Mouse (Mus musculus): Measurements from ENCODE around the gene Fam171a2. TPM values are rescaled to one million over a fixed set of nuclear protein-coding genes. Genes with fewer than 3 reads are reported as not detected.

The Fam171a2 gene
- polyA plus RNA-seq, 1 experiment from 2014 or later, result 8.8 TPM

GRCm38 (mm10) chr11:102467041-102467631 lies 19.7 kb upstream of the Fam171a2 start:
- H3K4me2 ChIP-seq (ENCODE audit: low read depth, low read length), result peak overlapping the region; percentile 70
- H3K4me1 ChIP-seq (ENCODE audit: control insufficient read depth, insufficient read depth, low read length), result peaks cover 4% of the 10 kb centered on the region
- peak; percentile 82 for ATAC-seq (replicated peaks; ENCODE audit: insufficient number of reproducible peaks, low FRiP score, low TSS enrichment, low read depth)
- H3K9me3 ChIP-seq (replicated peaks; ENCODE audit: control insufficient read depth, low read length), result no peaks in the 10 kb centered on the region
- H3K27me3 ChIP-seq (ENCODE audit: control insufficient read depth, insufficient read depth, low read length), result no peaks in the 10 kb centered on the region
- DNase-seq (ENCODE audit: low spot score), result peak; percentile 94
- 1% methylated on average over 36 of the region's 37 CpGs for WGBS
- peak overlapping the region; percentile 29 for H3K4me3 ChIP-seq (ENCODE audit: low read depth, low read length)
- H3K36me3 ChIP-seq (replicated peaks; ENCODE audit: control insufficient read depth, insufficient read depth, low read depth, low read length), result no peaks in the 10 kb centered on the region
- peak overlapping the region; percentile 50 for H3K9ac ChIP-seq (replicated peaks; ENCODE audit: low read length)
- H3K27ac ChIP-seq (replicated peaks; ENCODE audit: low read depth, low read length), result no peak overlapping the region; the same call in 1 of the 2 replicates

- H3K27ac ChIP-seq (replicated peaks; ENCODE audit: low read depth, low read length), result no peak overlapping the region
- peak; percentile 58 for DNase-seq (ENCODE audit: low spot score)
These were observed 18.4 kb upstream of the Fam171a2 start for GRCm38 (mm10) chr11:102465713-102466436.

DNA sequence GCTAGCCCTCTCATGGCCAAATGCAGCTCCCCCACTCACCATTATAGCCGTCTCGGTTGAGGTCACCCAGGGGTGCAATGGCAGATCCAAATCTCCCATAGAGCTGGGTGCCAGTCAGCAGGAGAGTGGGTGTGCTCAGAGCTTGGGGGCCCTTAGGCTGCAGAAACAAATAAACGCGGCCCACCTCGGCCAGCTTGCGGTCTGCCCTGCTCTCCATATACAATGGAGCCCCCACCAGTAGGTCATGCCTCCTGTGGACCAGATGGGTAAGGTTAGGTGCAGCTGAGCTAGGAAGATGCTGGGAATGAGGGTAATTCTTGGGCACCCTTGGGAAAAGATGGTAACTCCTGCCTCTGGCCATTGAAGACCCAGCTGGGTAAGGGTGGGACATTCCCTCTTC lies 17.4 kb upstream of the Fam171a2 start:
- Histone ChIP-seq H3K9me3 (replicated peaks; ENCODE audit: control insufficient read depth, low read length) (no peaks in the 10 kb centered on the region), H3K27me3 (ENCODE audit: control insufficient read depth, insufficient read depth, low read length) (no peaks in the 10 kb centered on the region), H3K4me3 (ENCODE audit: low read depth, low read length) (no peak overlapping the region), H3K36me3 (replicated peaks; ENCODE audit: control insufficient read depth, insufficient read depth, low read depth, low read length) (no peaks in the 10 kb centered on the region), H3K4me2 (ENCODE audit: low read depth, low read length) (no peak overlapping the region), H3K27ac (replicated peaks; ENCODE audit: low read depth, low read length) (no peak overlapping the region), H3K9ac (replicated peaks; ENCODE audit: low read length) (no peak overlapping the region), H3K4me1 (ENCODE audit: control insufficient read depth, insufficient read depth, low read length) (peaks cover 4% of the 10 kb centered on the region)
- no peak for DNase-seq (ENCODE audit: low spot score)
- 96% methylated on average over 6 of the region's 6 CpGs for WGBS
- ATAC-seq (replicated peaks; ENCODE audit: insufficient number of reproducible peaks, low FRiP score, low TSS enrichment, low read depth), result no peak

More at GRCm38 (mm10) chr11:102465713-102466436, 18.4 kb upstream of the Fam171a2 start:
- Histone ChIP-seq H3K4me2 (ENCODE audit: low read depth, low read length) (0 out of 2 replicates have a peak overlapping the region, but pooled peaks have one; percentile 2), H3K9ac (replicated peaks; ENCODE audit: low read length) (no peak overlapping the region), H3K4me1 (ENCODE audit: control insufficient read depth, insufficient read depth, low read length) (peaks cover 4% of the 10 kb centered on the region), H3K4me3 (ENCODE audit: low read depth, low read length) (no peak overlapping the region), H3K36me3 (replicated peaks; ENCODE audit: control insufficient read depth, insufficient read depth, low read depth, low read length) (no peaks in the 10 kb centered on the region), H3K9me3 (replicated peaks; ENCODE audit: control insufficient read depth, low read length) (no peaks in the 10 kb centered on the region), H3K27me3 (ENCODE audit: control insufficient read depth, insufficient read depth, low read length) (no peaks in the 10 kb centered on the region)
- WGBS, result 8% methylated on average over 26 of the region's 26 CpGs
- no peak for ATAC-seq (replicated peaks; ENCODE audit: insufficient number of reproducible peaks, low FRiP score, low TSS enrichment, low read depth)

- no peaks in the 10 kb centered on the region; the same call in 1 of the 2 replicates for H3K27me3 ChIP-seq (ENCODE audit: control insufficient read depth, insufficient read depth, low read length)
- no peak overlapping the region for H3K9ac ChIP-seq (replicated peaks; ENCODE audit: low read length)
- ATAC-seq (replicated peaks; ENCODE audit: insufficient number of reproducible peaks, low FRiP score, low TSS enrichment, low read depth), result no peak
- no peak overlapping the region for H3K4me2 ChIP-seq (ENCODE audit: low read depth, low read length)
- no peak overlapping the region for H3K27ac ChIP-seq (replicated peaks; ENCODE audit: low read depth, low read length)
- H3K9me3 ChIP-seq (replicated peaks; ENCODE audit: control insufficient read depth, low read length), result no peaks in the 10 kb centered on the region
- WGBS, result 88% methylated on average over 3 of the region's 3 CpGs
- no peaks in the 10 kb centered on the region for H3K36me3 ChIP-seq (replicated peaks; ENCODE audit: control insufficient read depth, insufficient read depth, low read depth, low read length)
- no peaks in the 10 kb centered on the region for H3K4me1 ChIP-seq (ENCODE audit: control insufficient read depth, insufficient read depth, low read length)
- no peak for DNase-seq (ENCODE audit: low spot score)
- H3K4me3 ChIP-seq (ENCODE audit: low read depth, low read length), result no peak overlapping the region
These were observed 14.3 kb upstream of the Fam171a2 start for GRCm38 (mm10) chr11:102461764-102462163.

DNA sequence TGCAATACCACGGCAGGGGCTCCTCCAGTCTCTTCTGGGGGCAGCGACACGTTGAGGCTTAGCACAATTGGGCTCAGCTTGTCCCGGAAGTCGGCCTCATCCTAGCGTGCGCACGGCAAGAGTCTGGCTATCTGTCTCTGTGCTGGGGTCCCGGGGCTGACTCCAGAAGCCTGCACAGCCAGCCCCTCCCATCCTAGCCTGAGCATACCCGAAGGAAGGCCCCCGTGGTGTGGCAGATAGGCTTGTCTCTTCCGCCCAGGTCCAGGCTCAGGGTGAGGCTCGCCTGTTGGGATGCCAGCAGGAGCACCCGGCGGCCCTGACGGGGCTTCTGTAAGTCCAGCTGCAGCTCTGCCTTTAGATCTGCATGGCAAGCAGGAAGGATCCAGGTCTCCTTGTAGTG lies 13.1 kb upstream of the Fam171a2 start:
- H3K9ac ChIP-seq (replicated peaks; ENCODE audit: low read length), result no peak overlapping the region
- no peak for DNase-seq (ENCODE audit: low spot score)
- H3K4me1 ChIP-seq (ENCODE audit: control insufficient read depth, insufficient read depth, low read length), result no peaks in the 10 kb centered on the region

GRCm38 (mm10) chr11:102455740-102456396 lies 8.4 kb upstream of the Fam171a2 start:
- Histone ChIP-seq H3K36me3 (replicated peaks; ENCODE audit: control insufficient read depth, insufficient read depth, low read depth, low read length) (no peaks in the 10 kb centered on the region), H3K4me3 (ENCODE audit: low read depth, low read length) (peak overlapping the region; percentile 38), H3K27ac (replicated peaks; ENCODE audit: low read depth, low read length) (peak overlapping the region; percentile 5; the same call in 1 of the 2 replicates), H3K4me1 (ENCODE audit: control insufficient read depth, insufficient read depth, low read length) (no peaks in the 10 kb centered on the region; the same call in 1 of the 2 replicates), H3K27me3 (ENCODE audit: control insufficient read depth, insufficient read depth, low read length) (peaks cover 2% of the 10 kb centered on the region; the same call in 1 of the 2 replicates), H3K9me3 (replicated peaks; ENCODE audit: control insufficient read depth, low read length) (no peaks in the 10 kb centered on the region), H3K4me2 (ENCODE audit: low read depth, low read length) (peak overlapping the region; percentile 62), H3K9ac (replicated peaks; ENCODE audit: low read length) (peak overlapping the region; percentile 36)
- DNase-seq (ENCODE audit: low spot score) (peak; percentile 90), ATAC-seq (replicated peaks; ENCODE audit: insufficient number of reproducible peaks, low FRiP score, low TSS enrichment, low read depth) (peak; percentile 83)
- under 1% methylated on average over 40 of the region's 40 CpGs for WGBS

More for the DNA sequence above, 13.1 kb upstream of the Fam171a2 start:
- Histone ChIP-seq H3K27ac (replicated peaks; ENCODE audit: low read depth, low read length) (no peak overlapping the region), H3K4me2 (ENCODE audit: low read depth, low read length) (no peak overlapping the region), H3K27me3 (ENCODE audit: control insufficient read depth, insufficient read depth, low read length) (no peaks in the 10 kb centered on the region; the same call in 1 of the 2 replicates), H3K4me3 (ENCODE audit: low read depth, low read length) (no peak overlapping the region), H3K9me3 (replicated peaks; ENCODE audit: control insufficient read depth, low read length) (no peaks in the 10 kb centered on the region), H3K36me3 (replicated peaks; ENCODE audit: control insufficient read depth, insufficient read depth, low read depth, low read length) (no peaks in the 10 kb centered on the region)
- no peak for ATAC-seq (replicated peaks; ENCODE audit: insufficient number of reproducible peaks, low FRiP score, low TSS enrichment, low read depth)
- whole genome bisulfite sequencing, result 58% methylated on average over 16 of the region's 16 CpGs

DNA sequence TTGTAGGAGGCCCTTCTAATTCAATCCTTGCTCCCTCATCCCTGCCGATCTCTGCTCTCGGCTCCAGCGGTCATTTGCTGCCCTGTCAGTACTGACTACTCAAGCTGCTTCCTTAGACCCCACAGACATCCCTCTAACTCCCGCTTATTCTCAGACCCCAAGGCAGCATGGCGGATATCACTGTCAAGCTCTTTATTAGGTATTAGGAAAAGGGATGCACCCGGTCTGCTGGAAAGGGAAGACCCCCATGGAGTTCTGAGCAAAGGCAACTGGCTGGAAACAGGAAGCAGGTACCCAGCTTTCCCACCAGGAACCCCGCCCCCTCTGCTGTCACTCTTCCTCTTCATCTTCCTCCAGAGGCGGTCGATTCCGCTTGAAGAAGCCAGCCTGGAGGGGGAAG lies 5.6 kb upstream of the Fam171a2 start:
- Histone ChIP-seq H3K27me3 (ENCODE audit: control insufficient read depth, insufficient read depth, low read length) (peaks cover 2% of the 10 kb centered on the region), H3K9me3 (replicated peaks; ENCODE audit: control insufficient read depth, low read length) (no peaks in the 10 kb centered on the region), H3K9ac (replicated peaks; ENCODE audit: low read length) (no peak overlapping the region), H3K4me3 (ENCODE audit: low read depth, low read length) (no peak overlapping the region), H3K4me2 (ENCODE audit: low read depth, low read length) (no peak overlapping the region), H3K4me1 (ENCODE audit: control insufficient read depth, insufficient read depth, low read length) (peaks cover 2% of the 10 kb centered on the region; the same call in 1 of the 2 replicates), H3K36me3 (replicated peaks; ENCODE audit: control insufficient read depth, insufficient read depth, low read depth, low read length) (no peaks in the 10 kb centered on the region), H3K27ac (replicated peaks; ENCODE audit: low read depth, low read length) (no peak overlapping the region)
- WGBS, result 15% methylated on average over 10 of the region's 10 CpGs
- ATAC-seq (replicated peaks; ENCODE audit: insufficient number of reproducible peaks, low FRiP score, low TSS enrichment, low read depth) (no peak), DNase-seq (ENCODE audit: low spot score) (no peak)

Data from embryonic facial prominence, embryonic 11.5 days (tissue).